Mouse (Mus musculus): Measurements from ENCODE around the gene Tmem218. TPM values are rescaled to one million over a fixed set of nuclear protein-coding genes. Genes with fewer than 3 reads are reported as not detected.

Tmem218 gene
- polyA plus RNA-seq, 1 experiment from 2014 or later, result 10.1 TPM

DNA sequence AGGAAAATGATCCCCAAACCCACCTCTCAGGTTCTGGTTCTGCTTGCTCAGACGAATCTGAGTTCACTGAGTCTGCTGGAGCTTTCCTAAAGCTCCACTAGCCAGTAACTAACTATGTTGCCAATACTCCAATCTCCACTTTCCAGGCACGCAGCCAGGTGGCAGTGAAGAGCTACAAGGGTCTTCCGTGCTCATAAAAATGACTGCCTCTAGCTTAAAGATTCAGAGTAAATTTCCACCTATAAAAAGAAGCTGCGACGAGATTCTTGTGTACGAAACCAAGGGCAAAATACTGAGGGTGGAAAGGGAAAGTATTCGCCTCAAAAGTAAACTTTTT lies 47.8 kb downstream of the Tmem218 start:
- DNase-seq (peak; percentile 87), ATAC-seq (ENCODE audit: low FRiP score, low TSS enrichment) (no peak; the same call in 1 of the 2 replicates)
- Histone ChIP-seq H3K9me3 (ENCODE audit: control insufficient read depth, low read length) (no peaks in the 10 kb centered on the region), H3K27ac (replicated peaks; ENCODE audit: low read depth, low read length) (no peak overlapping the region), H3K9ac (replicated peaks; ENCODE audit: low read length) (no peak overlapping the region), H3K4me3 (replicated peaks; ENCODE audit: low read depth, low read length) (peak overlapping the region; percentile 40), H3K36me3 (ENCODE audit: control insufficient read depth, insufficient read depth, low read length) (no peaks in the 10 kb centered on the region), H3K4me2 (ENCODE audit: low read length) (peak overlapping the region; percentile 78), H3K27me3 (ENCODE audit: control insufficient read depth, insufficient read depth, low read length) (peaks cover 10% of the 10 kb centered on the region; the same call in 1 of the 2 replicates), H3K4me1 (ENCODE audit: control insufficient read depth, insufficient read depth, low read length) (peaks cover 6% of the 10 kb centered on the region; the same call in 1 of the 2 replicates)
- 36% methylated on average over 7 of the region's 7 CpGs for WGBS

DNA sequence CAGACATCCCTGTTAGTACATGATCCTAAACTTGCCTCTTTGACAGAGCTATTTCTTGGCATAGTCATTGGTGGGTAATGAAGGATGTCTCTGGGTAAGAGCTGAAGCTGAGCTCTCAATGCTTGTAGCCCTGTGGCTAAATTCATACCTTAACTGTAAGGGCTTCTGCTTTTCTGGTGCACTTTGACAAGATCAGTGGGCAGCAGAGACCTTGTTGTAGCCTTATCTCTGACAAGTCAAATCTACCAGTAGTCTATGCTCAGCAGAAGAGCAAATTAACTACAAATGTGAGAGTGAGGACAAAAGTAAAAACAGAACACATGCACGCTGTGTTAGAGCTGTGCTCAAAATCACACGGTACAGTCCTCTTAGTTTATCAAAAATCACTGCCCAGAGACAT lies 58.6 kb downstream of the Tmem218 start:
- no peak for DNase-seq
- no peak for ATAC-seq (ENCODE audit: low FRiP score, low TSS enrichment)

More for the DNA sequence above, 58.6 kb downstream of the Tmem218 start:
- Histone ChIP-seq H3K9me3 (ENCODE audit: control insufficient read depth, low read length) (no peaks in the 10 kb centered on the region), H3K36me3 (ENCODE audit: control insufficient read depth, insufficient read depth, low read length) (no peaks in the 10 kb centered on the region), H3K27ac (replicated peaks; ENCODE audit: low read depth, low read length) (no peak overlapping the region), H3K4me2 (ENCODE audit: low read length) (no peak overlapping the region), H3K4me3 (replicated peaks; ENCODE audit: low read depth, low read length) (no peak overlapping the region), H3K27me3 (ENCODE audit: control insufficient read depth, insufficient read depth, low read length) (no peaks in the 10 kb centered on the region), H3K9ac (replicated peaks; ENCODE audit: low read length) (no peak overlapping the region), H3K4me1 (ENCODE audit: control insufficient read depth, insufficient read depth, low read length) (no peaks in the 10 kb centered on the region)
- WGBS, result 95% methylated on average over 2 of the region's 2 CpGs

Other genes starting within 250 kb of the Tmem218 start
- gene Pknox2, start 60.8 kb upstream of the Tmem218 start, polyA plus RNA-seq (2014; fragmentation: Nextera tagmentation; extraction: Ambion mirVana), result 18.4 and 19.6 TPM in 2 replicates
- gene Slc37a2, start 47.5 kb downstream of the Tmem218 start, polyA plus RNA-seq (2014; fragmentation: Nextera tagmentation; extraction: Ambion mirVana), result 0.53 and 1.7 TPM in 2 replicates
- gene Ccdc15, start 140.2 kb downstream of the Tmem218 start, polyA plus RNA-seq (2014; fragmentation: Nextera tagmentation; extraction: Ambion mirVana), result 8.5 and 9.4 TPM in 2 replicates
- gene Hepacam, start 159.1 kb downstream of the Tmem218 start, polyA plus RNA-seq (2014; fragmentation: Nextera tagmentation; extraction: Ambion mirVana), result 6.1 and 11.9 TPM in 2 replicates
- 2.6 and 4.5 TPM in 2 replicates for gene Robo4, start 193.7 kb downstream of the Tmem218 start, polyA plus RNA-seq (2014; fragmentation: Nextera tagmentation; extraction: Ambion mirVana)
- 8.9 and 13.3 TPM in 2 replicates for gene Robo3, start 225.0 kb downstream of the Tmem218 start, polyA plus RNA-seq (2014; fragmentation: Nextera tagmentation; extraction: Ambion mirVana)

Data from midbrain, embryonic 14.5 days (tissue).